Mouse (Mus musculus): ENCODE data around the gene Eif4b. TPM values are rescaled to one million over a fixed set of nuclear protein-coding genes. Genes with fewer than 3 reads are reported as not detected.
A peak's percentile ranks its signal among the peaks of the same experiment; 100 is the strongest.

Eif4b gene
- total RNA-seq, 2 experiments from 2014 or later = 130 to 139 TPM

- intact Hi-C loops (cut with DNase I; ENCODE audit: low total_unique reads) = no loop called here
- DNase-seq = peak; percentile 50
These were observed 70.7 kb downstream of the Eif4b start, which contains the start of gene Igfbp6 for GRCm38 (mm10) chr15:102144274-102144711. Gene Igfbp6 (plus strand): TSS chr15:102144362.

- intact Hi-C loops (cut with DNase I; ENCODE audit: low total_unique reads) = no loop called here
- no peak for DNase-seq
These were observed 71.2 kb downstream of the Eif4b start for GRCm38 (mm10) chr15:102144726-102145125.

- DNase-seq = peak; percentile 65
- intact Hi-C loops (cut with DNase I; ENCODE audit: low total_unique reads) = no loop called here
These were observed 71.8 kb downstream of the Eif4b start for GRCm38 (mm10) chr15:102145330-102145729.

- no peak for DNase-seq
- intact Hi-C loops (cut with DNase I; ENCODE audit: low total_unique reads) = loop anchor here (2.0 kb wide), 1 partner anchor 29 kb away; no protein-coding TSS in a partner anchor
These were observed 72.5 kb downstream of the Eif4b start for GRCm38 (mm10) chr15:102146089-102146488.

Other genes starting within 250 kb of the Eif4b start
- not detected for gene Krt1, start 223.0 kb upstream of the Eif4b start, total RNA-seq (2021)
- gene Krt77, start 204.1 kb upstream of the Eif4b start, total RNA-seq (2021) = not detected
- gene Krt76, start 180.9 kb upstream of the Eif4b start, total RNA-seq (2021) = not detected
- gene Krt4, start 149.0 kb upstream of the Eif4b start, total RNA-seq (2021) = under 1 TPM in 1 of 2 experiments, not detected in 1; 0.16 TPM
- not detected for gene Krt79, start 133.4 kb upstream of the Eif4b start, total RNA-seq (2021)
- not detected for gene Krt78, start 119.5 kb upstream of the Eif4b start, total RNA-seq (2021)
- gene Krt8, start 69.3 kb upstream of the Eif4b start, total RNA-seq (2021) = under 1 TPM; 0.49 to 0.92 TPM
- 1 to 10 TPM in 1 of 2 experiments, under 1 TPM in 1; 0.42 to 1.6 TPM for gene Krt18, start 45.6 kb upstream of the Eif4b start, total RNA-seq (2021)
- 10 to 100 TPM; 29.8 to 45.6 TPM for gene Tns2, start 26.6 kb downstream of the Eif4b start, total RNA-seq (2021)
- gene Spryd3, start 62.5 kb downstream of the Eif4b start, total RNA-seq (2021) = 10 to 100 TPM; 10.0 to 12.0 TPM
- 10 to 100 TPM; 65.6 to 80.6 TPM for gene Igfbp6, start 70.6 kb downstream of the Eif4b start, total RNA-seq (2021)
- gene Soat2, start 76.8 kb downstream of the Eif4b start, total RNA-seq (2021) = under 1 TPM in 1 of 2 experiments, not detected in 1; 0.13 TPM
- 10 to 100 TPM; 27.6 to 30.5 TPM for gene Zfp740, start 129.5 kb downstream of the Eif4b start, total RNA-seq (2021)
- 10 to 100 TPM; 14.1 to 15.6 TPM for gene Csad, start 131.0 kb downstream of the Eif4b start, total RNA-seq (2021)
- gene Itgb7, start 158.2 kb downstream of the Eif4b start, total RNA-seq (2021) = 1 to 10 TPM; 1.0 to 1.1 TPM
- gene Rarg, start 183.7 kb downstream of the Eif4b start, total RNA-seq (2021) = 10 to 100 TPM; 12.9 to 13.2 TPM
- gene Gm9918, start 196.8 kb downstream of the Eif4b start, total RNA-seq (2021) = not detected
- 10 to 100 TPM; 14.5 to 14.9 TPM for gene Mfsd5, start 205.7 kb downstream of the Eif4b start, total RNA-seq (2021)
- gene Espl1, start 222.5 kb downstream of the Eif4b start, total RNA-seq (2021) = 1 to 10 TPM; 1.1 to 4.1 TPM